Mouse (Mus musculus): ENCODE measurements around the gene Trmu.

DNA sequence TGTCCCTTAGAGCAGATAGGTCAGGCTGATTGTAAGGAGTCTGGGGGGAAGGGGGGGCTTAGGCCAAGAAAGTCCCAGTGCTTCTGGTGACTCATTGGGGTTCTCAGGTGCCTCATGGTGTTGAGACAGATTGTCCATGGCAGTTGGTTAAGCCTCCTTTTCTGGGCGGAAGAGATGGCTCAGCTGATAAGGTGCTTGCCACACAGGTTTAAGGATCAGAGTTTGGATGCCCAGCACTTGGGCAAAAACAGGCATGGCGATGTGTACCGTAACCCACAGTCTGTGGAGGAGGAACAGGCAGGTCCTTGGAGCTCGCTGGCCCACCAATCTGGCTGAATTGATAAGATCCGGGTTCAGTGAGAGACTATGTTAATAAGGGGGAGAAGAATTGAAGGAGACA lies 42.2 kb upstream of the Trmu start:
- TF ChIP-seq CTCF (IDR thresholded peaks at IDR 0.05; ENCODE audit: low read depth, low read length) (no peak), POLR2A (IDR thresholded peaks at IDR 0.05; ENCODE audit: extremely low read depth, insufficient read depth, low read length) (no peak)

Data from liver, adult 2 months (tissue).